Mouse (Mus musculus): ENCODE measurements around the gene Cfap20. TPM values are rescaled to one million over a fixed set of nuclear protein-coding genes. Genes with fewer than 3 reads are reported as not detected.

Cfap20 gene
- total RNA-seq, 4 experiments from 2014 or later, result 19.8 to 24.3 (median 20.8) TPM

DNA sequence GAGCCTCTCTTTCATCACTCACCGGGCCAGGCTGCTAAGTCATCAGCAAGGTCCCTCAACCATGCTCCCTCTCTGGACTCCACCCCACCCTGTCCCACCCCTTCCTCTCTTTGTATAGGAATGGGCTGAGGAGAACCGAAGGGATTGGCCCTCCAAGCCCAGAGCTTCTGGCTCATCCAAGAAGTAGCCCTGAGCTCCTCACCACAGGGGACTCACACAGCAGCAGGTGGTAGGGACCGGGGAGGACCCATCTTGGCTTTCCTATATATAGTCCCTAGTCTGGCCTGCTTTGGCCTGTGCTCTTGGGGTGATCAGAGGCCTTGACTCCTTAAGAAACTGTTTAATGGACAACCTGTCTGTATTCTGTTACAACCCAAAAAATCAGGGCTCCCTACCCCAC, 60.2 kb downstream of the Cfap20 start:
- DNase-seq (ENCODE audit: low spot score), result peak; percentile 48

DNA sequence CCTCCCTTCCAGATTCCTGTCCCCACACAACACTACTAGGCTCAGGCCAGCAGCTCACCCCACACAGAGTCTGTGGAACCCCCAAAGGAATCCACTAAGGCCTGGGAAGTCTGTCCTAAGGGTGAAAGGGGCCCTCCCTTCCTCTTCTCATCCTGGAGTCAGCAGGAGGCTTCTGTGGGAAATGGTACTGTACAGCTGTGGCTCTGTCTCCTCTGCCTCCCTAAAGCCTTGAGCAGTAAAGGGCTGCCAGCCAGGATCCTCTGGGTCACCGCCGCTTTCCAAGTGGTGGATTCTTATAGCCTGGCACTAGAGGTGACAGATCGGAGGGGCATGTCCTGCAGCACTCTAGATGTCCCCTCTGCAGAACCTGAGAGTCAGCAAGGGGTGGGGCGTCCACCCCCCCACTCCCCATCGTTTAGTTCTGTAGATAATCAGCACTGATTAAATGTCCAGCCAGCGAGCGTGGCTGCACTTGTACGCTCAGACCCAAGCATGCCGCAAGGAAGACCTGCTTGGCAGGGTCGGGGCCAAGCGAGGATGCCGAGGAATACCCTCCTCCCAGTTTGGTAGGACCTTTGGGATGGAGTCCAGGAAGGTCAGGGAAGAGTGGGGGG, 61.2 kb downstream of the Cfap20 start:
- DNase-seq (ENCODE audit: low spot score), result peak; percentile 60

Other genes with a start within 250 kb of the Cfap20 start
- gene Kifc3, start 232.1 kb downstream of the Cfap20 start, total RNA-seq (2022), result 10 to 100 TPM; 79.2 to 89.7 (median 83.6) TPM
- under 1 TPM; 0.14 to 0.63 (median 0.52) TPM for gene Cngb1, start 128.3 kb downstream of the Cfap20 start, total RNA-seq (2022)
- gene Tepp, start 124.3 kb downstream of the Cfap20 start, total RNA-seq (2022), result under 1 TPM in 1 of 4 experiments, not detected in 3; 0.57 TPM
- gene Zfp319, start 102.9 kb downstream of the Cfap20 start, total RNA-seq (2022), result 1 to 10 TPM; 7.4 to 9.5 (median 7.9) TPM
- 10 to 100 TPM; 11.3 to 14.0 (median 13.2) TPM for gene Usb1, start 102.6 kb downstream of the Cfap20 start, total RNA-seq (2022)
- 10 to 100 TPM; 57.6 to 63.2 (median 58.0) TPM for gene Mmp15, start 82.6 kb downstream of the Cfap20 start, total RNA-seq (2022)
- 10 to 100 TPM; 17.3 to 30.2 (median 28.7) TPM for gene Csnk2a2, start 55.2 kb upstream of the Cfap20 start, total RNA-seq (2022)
- gene Ccdc113, start 99.2 kb upstream of the Cfap20 start, total RNA-seq (2022), result not detected
- not detected for gene Prss54, start 141.5 kb upstream of the Cfap20 start, total RNA-seq (2022)
- 1 to 10 TPM in 3 of 4 experiments, under 1 TPM in 1; 0.71 to 1.9 (median 1.3) TPM for gene Gins3, start 198.6 kb upstream of the Cfap20 start, total RNA-seq (2022)
- 100 to 1,000 TPM; 116 to 156 (median 143) TPM for gene Ndrg4, start 242.1 kb upstream of the Cfap20 start, total RNA-seq (2022)

All from heart, adult 8-10 months (tissue).